Mouse (Mus musculus) myocyte (in vitro differentiated cells): ENCODE results near the gene Nhs.

Source experiments
- MAX ChIP-seq: IDR thresholded peaks from one replicate; pipeline ENCODE4 v1.6.1; 2011; ENCODE audit warnings: low read depth, mild to moderate bottlenecking, control low read depth
- POLR2A ChIP-seq: IDR thresholded peaks from one replicate; pipeline ENCODE4 v1.6.1; 2011; ENCODE audit warnings: low read depth, mild to moderate bottlenecking, control low read depth, moderate library complexity; ENCODE audit not compliant: insufficient read length
- USF1 ChIP-seq: IDR thresholded peaks from one replicate; pipeline ENCODE4 v1.6.1; 2011; ENCODE audit warnings: low read depth, mild to moderate bottlenecking, control low read depth, moderate library complexity

DNA sequence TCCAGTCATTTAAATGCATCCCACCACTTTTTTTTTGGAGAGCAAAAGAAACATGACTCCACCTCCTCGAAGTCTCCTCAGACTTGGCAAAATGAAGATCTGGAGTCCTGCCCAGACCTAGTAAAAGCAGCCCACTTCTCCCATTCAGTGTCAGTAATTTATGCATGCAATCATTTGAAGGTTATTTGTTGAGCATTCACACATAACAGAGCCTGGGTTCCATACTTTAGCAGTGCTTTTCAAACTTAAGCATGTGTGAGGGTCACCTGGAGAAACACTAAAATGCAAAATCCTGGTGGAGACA, 73.7 kb downstream of the Nhs start:
- TF ChIP-seq POLR2A = no peak
- TF ChIP-seq MAX = no peak
- no peak for TF ChIP-seq USF1
